Mouse (Mus musculus) ovary, postnatal 36 days (tissue): ENCODE measurements around the gene Hist1h3e.
"Not testable (repeated sequence)": the region's sequence is repeated elsewhere in the genome, so short reads cannot be mapped to it uniquely, and the experiment has no call there.

Source experiments
- DNase-seq: peaks from one replicate; pipeline ENCODE4 v3.0.0; 2022; ENCODE audit warnings: low spot score, mixed read lengths

Gene Hist1h3e

DNA sequence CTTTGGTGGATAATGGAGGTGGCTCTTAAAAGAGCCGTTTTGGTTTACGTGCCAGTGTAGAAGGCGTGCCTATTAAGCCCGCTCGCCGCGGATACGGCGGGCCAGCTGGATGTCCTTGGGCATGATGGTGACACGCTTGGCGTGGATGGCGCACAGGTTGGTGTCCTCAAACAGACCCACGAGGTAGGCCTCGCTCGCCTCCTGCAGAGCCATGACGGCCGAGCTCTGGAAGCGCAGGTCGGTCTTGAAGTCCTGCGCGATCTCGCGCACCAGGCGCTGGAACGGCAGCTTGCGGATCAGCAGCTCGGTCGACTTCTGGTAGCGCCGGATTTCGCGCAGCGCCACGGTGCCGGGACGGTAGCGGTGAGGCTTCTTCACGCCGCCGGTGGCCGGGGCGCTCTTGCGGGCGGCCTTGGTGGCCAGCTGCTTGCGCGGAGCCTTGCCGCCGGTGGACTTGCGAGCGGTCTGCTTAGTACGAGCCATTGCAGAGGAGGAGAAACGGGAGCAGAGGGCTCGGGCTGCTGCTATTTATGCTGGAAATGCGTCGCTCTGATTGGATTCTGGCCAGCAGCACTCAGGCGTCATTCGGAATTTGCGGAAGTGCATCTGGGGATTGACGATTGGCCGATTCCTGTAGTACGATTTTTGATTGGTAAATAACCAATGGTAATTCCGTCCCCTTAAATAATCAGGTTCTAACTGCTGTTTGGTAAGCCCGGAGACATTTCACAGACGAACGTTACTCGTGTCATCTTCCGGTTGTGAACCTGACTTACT is at the start of gene Hist1h3e:
Gene Hist1h3e (minus strand): TSS at position 487 of the 777 bp plus-strand sequence.
- DNase-seq = peak; percentile 91

GRCm38 (mm10) chr13:23611638-23612037 is 49.5 kb upstream of the Hist1h3e start:
- no peak for DNase-seq

DNA sequence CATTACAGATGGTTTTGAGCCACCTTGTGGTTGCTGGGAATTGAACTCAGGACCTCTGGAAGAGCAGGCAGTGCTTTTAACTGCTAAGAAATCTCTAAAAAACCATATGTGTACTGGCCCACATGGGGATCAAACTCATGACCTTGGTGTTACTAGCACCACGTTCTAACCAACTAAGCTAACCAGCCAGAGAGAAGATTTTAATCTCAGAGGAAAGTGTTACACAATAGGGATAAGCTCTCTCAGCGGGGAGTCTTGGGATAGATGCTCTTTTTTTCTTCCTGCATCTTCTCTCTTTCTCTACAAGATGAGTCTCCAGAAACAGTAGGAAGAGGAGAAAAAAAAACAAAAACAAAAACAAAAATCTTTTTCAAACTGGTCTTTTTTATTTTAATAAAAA is 48.2 kb upstream of the Hist1h3e start:
- no peak for DNase-seq

GRCm38 (mm10) chr13:23609844-23610243 is 47.7 kb upstream of the Hist1h3e start:
- no peak for DNase-seq

DNA sequence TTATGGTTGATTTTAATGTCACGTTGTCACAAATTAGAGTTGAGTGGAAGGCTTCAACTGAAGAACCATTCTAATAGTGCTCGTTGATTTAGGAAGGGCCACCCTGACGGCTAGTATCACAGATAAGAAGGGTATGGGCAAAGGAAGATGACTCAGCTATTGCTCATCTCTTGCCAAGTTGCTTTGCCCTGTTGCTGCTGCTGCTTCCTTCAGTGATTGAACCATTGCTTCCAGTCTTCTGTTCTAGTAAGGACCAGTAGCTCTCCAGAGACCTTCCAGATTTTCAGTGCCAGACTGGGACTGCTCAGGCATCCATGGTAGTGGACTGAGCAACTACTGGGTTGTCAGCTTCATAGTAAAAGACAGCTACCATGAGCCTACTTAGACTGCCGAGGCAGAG is 47.0 kb upstream of the Hist1h3e start:
- no peak for DNase-seq

DNA sequence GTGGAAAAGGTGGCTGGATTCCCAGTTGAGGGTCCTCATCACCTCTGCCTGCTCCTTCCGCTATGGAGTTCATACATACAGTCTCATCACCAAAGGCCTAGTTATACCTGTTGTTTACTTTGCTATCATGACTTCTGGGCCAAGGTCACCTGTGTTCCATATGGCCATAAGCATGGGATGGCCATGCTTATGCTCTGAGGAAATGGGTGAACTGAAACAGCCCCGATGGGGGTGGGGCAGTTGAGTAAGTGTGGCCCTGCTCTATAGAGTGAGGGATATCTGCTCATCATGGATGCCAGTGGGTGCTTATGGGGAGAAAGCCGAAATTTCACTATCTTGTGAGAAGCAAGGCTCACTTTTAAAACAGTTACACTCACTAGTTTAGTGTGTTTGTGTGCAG is 42.9 kb upstream of the Hist1h3e start:
- no peak for DNase-seq

- no peak for DNase-seq
Observed at GRCm38 (mm10) chr13:23604452-23604851, 42.3 kb upstream of the Hist1h3e start.

GRCm38 (mm10) chr13:23603182-23603699 is 41.1 kb upstream of the Hist1h3e start:
- DNase-seq = no peak

DNA sequence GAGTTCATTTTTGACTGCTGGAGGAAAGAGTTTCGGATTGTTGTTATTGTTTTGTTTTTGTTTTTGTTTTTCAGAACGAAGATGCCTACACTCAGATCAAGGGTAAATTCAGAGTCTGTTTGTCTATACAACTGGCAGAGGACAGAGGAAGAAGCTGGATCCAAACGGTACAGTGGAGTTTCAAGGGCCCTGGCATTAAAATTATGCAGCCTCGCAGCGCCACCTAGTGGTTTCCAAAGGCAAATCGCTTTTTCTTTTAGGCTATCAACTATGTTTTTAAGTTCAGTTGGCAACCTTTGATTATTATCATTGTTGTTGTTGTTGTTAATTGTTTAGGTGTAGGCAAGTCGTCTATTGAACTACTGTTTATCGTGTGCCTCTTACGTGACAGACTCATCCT is 35.8 kb upstream of the Hist1h3e start:
- DNase-seq = peak; percentile 70

- no peak for DNase-seq
Observed at GRCm38 (mm10) chr13:23595622-23596372, 33.6 kb upstream of the Hist1h3e start.

- DNase-seq = no peak
Observed at GRCm38 (mm10) chr13:23595185-23595584, 33.0 kb upstream of the Hist1h3e start.

DNA sequence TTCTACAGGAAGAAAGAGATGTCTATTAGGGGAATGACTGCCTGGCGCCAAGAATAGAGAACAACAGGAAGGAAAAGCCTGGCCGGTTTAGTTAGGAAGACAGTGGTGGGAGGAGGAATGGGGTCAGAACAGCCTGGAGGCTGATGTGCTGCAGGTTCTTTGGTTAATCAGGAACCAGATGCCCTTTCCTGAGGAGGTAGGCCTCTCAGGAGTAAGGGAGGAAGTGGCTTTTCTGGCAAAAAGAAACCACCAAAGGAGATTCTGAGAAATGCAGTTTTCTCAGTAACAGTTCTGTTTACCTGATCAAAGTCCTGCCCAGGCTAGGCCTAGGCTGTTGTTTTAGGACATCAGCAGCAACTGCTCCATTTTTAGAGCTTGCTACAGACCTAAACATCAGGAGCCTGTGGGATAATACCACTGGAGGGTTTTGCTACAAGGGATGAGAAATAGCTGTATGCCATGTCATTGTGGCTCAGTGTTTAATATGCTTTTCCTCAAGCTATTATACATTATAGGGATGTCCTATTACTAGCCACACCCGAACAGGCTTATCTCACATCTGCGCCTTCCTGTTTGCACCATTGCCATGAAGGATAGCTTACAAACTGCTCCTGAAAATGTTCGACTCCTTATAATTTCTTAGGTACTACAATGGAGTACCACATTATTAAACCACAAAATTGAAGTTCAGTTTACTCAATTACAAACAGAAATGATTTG is 31.0 kb upstream of the Hist1h3e start:
- no peak for DNase-seq

GRCm38 (mm10) chr13:23592614-23593013 is 30.4 kb upstream of the Hist1h3e start:
- DNase-seq = no peak

- not testable (repeated sequence) for DNase-seq
Observed at GRCm38 (mm10) chr13:23591886-23592285, 29.7 kb upstream of the Hist1h3e start.

GRCm38 (mm10) chr13:23591206-23591605 is 29.0 kb upstream of the Hist1h3e start:
- DNase-seq = no peak

GRCm38 (mm10) chr13:23586940-23587225 is 24.7 kb upstream of the Hist1h3e start:
- no peak for DNase-seq

- DNase-seq = no peak
Observed at GRCm38 (mm10) chr13:23586099-23586939, 24.1 kb upstream of the Hist1h3e start.

DNA sequence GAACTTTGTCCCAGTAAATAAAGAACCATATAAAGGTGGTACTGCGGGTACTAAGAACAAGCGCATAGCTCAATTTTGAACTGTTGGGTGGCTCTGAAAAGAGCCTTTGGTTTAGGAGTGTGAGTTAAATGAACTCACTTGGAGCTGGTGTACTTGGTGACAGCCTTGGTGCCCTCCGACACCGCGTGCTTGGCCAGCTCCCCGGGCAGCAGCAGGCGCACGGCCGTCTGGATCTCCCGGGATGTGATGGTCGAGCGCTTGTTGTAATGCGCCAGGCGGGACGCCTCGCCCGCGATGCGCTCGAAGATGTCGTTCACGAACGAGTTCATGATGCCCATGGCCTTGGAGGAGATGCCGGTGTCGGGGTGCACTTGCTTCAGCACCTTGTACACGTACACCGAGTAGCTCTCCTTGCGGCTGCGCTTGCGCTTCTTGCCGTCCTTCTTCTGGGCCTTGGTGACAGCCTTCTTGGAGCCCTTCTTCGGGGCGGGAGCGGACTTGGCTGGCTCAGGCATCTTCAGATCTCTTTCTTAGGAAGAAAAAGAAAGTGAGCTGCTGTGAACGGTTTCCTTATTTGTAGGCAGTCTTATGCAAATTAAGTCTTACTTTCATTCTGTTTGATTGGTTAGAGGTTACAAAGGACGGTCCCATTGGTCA is 23.4 kb upstream of the Hist1h3e start:
- peak; percentile 69 for DNase-seq

DNA sequence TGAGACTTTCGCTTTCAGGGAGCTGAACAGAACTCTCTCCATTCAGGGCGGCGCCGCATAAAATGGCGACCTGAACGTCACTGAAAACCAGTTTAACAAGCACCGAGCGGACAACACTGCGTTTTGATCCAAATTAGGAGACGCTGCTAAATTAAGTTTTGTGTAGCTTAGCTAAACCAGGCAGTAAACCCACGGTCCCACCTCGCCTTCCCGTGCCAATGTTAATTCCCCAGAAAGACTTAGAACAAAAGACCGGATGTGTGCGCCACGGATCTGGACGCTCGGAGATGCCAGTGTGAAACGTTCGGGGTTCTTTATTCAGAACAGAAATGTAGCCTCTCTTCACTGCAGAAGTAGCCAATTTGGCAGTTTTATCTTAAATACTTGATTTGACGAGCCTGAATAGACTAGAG is 22.9 kb upstream of the Hist1h3e start:
- peak; percentile 66 for DNase-seq

GRCm38 (mm10) chr13:23584331-23584730 is 22.2 kb upstream of the Hist1h3e start:
- no peak for DNase-seq

DNA sequence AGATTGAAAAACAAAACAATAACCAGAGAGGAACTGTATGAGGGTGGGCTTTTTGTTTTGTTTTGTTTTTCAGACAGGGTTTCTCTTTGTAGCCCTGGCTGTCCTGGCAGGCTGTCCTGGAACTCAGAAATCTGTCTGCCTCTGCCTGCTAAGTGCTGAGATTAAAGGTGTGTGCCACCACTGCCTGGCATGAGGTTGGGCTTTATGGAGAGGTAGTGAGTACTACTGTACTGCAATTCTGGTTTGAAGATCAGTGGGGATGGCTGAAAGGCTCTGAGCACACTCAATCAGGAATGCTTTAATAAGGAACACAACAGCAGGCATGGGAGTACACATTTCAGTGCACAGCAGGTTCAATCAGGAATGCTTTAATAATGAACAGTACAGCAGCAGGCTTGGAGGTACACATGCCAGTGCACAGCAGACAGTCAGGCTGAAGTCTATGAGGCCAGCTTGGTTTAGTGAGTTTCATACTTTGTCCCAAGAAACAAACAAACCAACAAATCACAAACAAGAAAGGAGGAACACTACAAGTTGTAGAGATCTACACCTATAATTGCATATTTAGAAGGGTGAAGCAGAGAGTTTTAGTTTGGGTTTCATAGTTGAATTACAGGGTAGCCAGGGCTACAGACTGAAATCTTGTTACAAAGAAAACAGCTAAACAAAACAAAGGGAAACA is 21.4 kb upstream of the Hist1h3e start:
- no peak for DNase-seq
